Mouse (Mus musculus): Measurements from ENCODE around the gene Myh1.

Gene Myh1

DNA sequence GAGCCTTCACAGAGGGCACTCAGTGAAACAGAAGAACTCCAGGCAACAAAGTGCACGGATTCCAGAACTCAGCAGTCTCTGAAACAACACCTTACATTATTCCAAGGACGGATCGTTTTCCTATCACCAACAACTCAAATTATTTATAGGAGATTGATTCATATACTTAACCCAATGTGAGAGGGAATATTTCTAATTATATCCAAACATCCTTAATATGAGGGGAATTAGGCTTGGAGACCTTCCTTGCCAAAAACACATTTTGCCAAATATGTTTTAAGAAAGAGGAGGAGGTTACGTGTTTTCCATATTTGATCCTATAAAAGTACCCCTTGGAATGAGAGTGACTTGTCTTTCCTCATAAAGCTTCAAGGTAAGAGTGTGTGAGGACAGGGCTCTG lies at the start of gene Myh1:
Myh1 (plus strand) TSS at position 301 of the 400 bp plus-strand sequence.
- DNase-seq (ENCODE audit: low spot score), result no peak

- no peak for DNase-seq (ENCODE audit: low spot score)
Observed at GRCm38 (mm10) chr11:67150237-67150636, 49.6 kb upstream of the Myh1 start.

DNA sequence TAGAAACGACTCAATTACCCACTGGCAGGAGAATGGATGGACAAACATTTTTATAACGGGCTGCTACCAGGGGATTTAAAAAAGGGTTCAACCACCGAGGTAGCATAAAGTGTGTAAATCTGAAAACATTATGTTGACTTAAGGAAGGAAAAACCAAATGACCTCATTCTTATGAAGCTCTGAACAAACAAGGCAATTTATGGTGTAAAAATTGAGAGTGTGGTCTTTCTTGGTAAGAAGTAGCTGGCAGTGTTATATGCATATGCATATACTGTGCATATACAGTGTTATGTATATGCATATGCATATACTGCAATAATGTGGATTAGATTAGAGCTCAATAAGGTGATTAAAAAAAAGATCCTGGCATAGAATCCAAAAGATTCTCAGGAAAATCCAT lies 48.7 kb upstream of the Myh1 start:
- no peak for DNase-seq (ENCODE audit: low spot score)

DNA sequence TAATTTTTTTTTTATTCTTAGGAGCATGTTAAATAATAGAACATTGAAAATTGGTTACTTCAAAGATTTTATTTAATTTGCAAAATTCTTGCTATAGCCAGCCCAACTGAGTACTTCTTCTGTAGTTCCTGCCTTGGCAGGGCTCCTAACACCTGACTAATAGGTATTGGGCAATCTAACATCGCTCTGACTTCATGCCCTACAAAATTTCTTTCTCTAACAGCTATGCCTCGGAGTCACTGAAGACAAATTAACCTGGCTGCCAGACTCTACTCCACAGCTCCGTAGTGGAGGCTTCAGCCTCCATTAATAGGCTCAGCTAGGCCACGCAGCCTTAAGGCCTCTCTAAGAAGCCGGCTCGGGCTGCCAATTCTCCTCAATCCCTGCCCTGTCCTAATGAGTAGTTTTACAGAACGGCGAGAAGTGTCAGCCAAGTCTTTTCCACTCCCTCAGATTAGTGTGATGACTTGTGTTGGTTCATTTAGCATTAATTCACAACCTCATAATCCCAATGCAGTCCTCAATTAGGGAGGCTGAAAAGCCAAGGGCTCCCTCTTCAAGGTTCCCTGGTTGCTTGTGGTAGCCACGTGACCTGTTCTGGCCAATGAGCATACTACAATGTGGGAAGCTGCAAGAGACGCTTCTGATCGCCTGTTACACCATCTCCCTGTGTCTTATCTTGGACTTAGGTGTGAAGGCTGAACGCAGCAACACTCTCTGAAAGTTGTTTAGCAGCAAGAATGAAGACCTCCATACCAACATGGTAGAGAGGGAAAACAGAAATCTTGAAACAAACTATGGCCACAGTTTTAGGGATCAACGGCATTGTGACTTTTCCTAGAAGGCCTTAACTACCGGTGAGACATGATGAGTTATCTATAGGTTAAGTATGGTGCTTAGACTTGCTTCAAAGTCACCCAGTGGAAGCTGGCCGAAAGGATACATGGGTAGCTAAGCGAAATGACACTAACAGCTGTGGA lies 47.9 kb upstream of the Myh1 start:
- no peak for DNase-seq (ENCODE audit: low spot score)

DNA sequence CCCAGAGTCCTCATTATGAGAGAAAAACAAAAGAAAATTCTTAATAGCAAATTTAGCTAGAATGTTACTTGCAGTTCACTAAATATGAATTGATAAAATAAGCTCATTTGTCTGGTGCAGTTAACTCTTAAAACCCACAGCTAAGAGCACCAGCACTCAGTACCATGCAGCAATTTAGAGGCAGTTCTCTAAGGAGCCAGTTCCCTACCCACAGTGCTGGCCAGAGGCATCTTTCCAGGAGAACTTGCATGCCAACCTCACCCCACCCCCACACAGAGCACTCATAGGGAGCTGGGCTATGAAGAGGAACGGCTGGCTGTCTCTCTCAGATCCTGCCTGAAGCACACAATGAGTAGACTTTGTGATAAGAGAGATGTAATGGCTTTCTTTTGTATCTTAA lies 46.7 kb upstream of the Myh1 start:
- DNase-seq (ENCODE audit: low spot score), result no peak

DNA sequence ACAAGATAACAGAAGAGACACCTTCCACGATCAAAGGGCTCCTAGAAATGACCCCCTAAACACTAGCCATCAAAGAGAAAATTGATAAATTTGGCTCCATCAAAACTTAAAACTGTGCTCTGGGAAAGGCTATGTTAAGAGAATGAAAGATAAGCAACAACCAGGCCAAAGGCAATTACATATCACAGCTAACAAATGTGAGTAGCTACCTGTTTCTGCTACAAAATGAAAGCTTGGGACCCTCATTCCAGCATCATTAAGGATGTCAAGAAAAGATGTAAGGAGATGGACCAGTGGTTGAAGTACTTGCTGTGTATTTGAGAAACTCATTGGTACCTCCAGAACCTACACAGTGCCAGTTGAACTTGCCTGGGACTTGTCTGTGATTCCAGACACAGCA lies 46.0 kb upstream of the Myh1 start:
- no peak for DNase-seq (ENCODE audit: low spot score)

DNA sequence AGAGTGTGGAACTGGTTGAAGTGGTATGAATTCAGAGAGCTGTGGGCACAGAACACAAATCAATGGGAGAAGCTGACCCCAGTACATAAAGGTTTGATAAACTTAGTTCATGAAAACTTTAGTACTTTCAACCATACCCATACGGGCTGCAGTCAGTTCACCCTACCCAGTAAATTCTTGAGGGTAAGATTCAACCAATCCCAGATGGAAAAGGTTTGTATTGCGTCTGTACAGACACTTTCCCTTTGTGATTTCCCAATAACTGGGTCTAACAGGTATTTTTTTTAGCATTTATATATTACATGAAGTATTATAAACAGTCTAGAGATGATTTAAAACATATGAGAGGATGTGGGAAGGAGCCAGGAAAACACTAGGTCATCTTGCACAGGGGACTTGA lies 44.2 kb upstream of the Myh1 start:
- DNase-seq (ENCODE audit: low spot score), result no peak

GRCm38 (mm10) chr11:67160131-67160530 lies 39.7 kb upstream of the Myh1 start:
- no peak for DNase-seq (ENCODE audit: low spot score)

DNA sequence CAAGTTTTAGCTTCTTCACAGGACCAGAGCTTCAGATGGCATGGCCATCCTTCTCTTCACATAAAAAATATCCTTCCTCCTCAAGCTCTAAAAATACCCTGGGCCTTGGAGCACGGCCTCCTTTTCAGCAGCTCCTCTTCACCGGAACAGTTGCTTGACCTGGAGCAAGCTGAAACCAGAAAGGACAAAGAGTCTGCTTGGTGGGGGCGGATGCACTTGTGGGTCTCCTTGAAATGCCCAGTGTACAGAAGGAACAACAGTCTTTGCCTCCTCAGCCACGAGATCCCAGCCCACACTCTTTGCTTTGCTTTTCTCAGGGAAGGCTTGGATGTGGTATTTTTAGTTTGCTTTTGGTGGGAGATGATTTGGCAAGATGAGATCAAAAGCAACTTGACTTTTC lies 36.2 kb upstream of the Myh1 start:
- DNase-seq (ENCODE audit: low spot score), result no peak

DNA sequence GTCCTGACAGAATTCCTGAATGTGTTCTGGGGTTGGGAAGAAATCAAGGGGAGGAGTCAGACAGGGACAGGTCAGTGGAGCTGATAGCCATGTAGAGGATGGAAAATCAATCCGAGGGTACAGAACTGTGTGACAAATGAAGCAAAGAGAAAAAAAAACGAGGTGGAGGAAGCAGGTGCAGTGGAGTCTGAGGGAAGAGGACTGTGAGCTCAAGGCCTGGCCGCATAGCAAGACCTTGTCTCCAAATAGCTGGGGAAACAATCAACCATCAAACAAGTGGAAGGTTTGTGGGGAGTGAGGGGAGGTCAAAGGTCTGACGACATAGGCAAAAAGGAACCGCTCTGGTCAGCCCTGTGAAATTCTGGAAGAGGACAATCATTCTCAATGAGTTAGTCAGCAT lies 35.0 kb upstream of the Myh1 start:
- DNase-seq (ENCODE audit: low spot score), result no peak

- no peak for DNase-seq (ENCODE audit: low spot score)
Observed at GRCm38 (mm10) chr11:67169301-67169700, 30.6 kb upstream of the Myh1 start.

DNA sequence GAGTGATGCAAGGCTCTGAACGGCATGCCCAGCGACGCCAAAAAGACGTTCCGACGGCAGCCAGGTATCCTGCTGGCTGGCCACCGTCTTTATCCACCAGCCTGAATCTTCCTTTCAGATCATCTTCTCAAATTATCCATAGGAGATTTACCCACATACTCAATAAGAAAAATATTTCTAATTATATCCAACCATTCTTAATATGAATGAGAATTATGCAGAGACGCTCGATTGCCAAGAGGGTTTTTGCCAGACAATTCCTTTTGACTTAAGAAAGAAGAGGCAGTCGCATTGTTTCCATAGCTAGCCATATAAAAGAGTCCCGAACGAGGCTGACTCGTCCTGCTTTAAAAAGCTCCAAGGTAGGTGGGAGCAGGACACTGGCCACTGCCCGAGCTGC lies 29.1 kb upstream of the Myh1 start, which contains the start of gene Myh2:
Myh2 (plus strand) TSS at position 301 of the 400 bp plus-strand sequence.
- no peak for DNase-seq (ENCODE audit: low spot score)

DNA sequence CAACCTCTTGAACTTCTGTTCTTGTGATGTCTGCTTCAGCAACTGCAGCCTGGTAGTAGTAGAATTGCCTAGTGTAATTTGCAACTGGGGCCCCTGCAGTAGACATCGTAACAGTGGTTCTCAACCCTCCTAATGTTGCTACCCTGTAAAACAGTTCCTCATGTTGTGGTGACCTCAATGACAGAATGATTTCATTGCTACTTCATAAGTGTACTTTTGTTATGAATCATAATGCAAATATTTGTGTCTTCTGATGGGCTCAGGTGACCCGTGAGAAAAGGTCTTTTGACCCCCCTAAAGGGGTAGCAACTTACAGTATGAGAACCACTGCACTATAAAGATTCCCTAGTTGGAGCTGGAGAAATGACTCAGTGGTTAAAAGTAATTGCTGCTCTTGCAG lies 27.4 kb upstream of the Myh1 start:
- no peak for DNase-seq (ENCODE audit: low spot score)

DNA sequence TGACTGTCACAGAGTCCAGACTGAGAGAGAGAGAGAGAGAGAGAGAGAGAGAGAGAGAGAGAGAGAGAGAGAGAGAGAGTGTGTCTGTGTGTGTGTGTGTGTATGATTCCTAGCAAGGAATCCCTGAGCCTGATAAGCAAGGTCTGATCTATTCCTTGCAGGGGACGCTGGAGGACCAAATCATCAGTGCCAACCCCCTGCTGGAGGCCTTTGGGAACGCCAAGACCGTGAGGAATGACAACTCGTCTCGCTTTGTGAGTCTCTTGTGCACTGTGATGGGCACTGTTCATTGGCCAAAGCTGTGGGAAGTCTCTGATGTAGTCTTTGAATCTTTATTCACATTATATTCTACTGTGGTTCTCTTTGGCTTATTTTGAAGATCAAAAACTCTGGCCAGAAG lies 23.5 kb upstream of the Myh1 start:
- DNase-seq (ENCODE audit: low spot score), result no peak

- no peak for DNase-seq (ENCODE audit: low spot score)
Observed at GRCm38 (mm10) chr11:67190316-67190715, 9.5 kb upstream of the Myh1 start.

DNA sequence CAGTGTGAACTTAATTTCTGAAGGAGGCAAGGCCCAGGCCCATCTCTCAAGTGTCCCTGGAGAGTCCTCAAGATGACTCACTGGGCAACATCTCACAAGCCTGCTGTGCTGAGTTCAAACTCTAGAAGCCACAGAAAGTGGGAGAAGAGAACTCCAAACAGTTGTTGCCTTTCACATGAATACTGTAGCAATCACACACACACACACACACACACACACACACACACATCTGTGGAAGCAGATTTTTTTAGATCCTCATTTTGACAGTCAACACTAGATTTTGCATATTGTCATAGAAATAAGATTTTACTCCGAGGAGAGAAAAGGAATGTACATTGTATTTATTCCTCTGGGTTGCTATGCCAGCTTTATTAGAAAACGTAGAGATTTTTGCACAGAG lies 9.0 kb upstream of the Myh1 start:
- DNase-seq (ENCODE audit: low spot score), result no peak

GRCm38 (mm10) chr11:67191496-67191895 lies 8.4 kb upstream of the Myh1 start:
- DNase-seq (ENCODE audit: low spot score), result no peak

DNA sequence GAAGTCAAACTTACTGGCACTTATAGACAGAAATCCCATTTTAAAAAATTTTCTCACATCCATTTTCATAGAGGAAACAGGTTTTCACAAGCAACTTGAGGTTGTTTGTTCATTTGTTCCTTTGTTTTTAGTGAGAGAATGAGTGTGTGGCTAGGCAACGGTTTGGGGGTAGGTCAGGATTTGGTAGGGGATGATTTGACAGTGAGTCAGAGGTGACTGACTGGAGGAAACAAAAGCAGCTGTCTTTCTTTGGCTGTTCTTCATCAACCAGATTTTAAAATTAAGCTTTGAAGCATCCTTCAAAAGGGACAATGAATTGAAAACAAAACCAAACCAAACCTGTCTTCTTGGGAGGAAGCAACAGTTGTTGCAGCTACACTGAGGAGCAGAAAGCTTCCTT lies 531 bp upstream of the Myh1 start:
- no peak for DNase-seq (ENCODE audit: low spot score)

GRCm38 (mm10) chr11:67204766-67205165 lies 4.9 kb downstream of the Myh1 start:
- DNase-seq (ENCODE audit: low spot score), result no peak

DNA sequence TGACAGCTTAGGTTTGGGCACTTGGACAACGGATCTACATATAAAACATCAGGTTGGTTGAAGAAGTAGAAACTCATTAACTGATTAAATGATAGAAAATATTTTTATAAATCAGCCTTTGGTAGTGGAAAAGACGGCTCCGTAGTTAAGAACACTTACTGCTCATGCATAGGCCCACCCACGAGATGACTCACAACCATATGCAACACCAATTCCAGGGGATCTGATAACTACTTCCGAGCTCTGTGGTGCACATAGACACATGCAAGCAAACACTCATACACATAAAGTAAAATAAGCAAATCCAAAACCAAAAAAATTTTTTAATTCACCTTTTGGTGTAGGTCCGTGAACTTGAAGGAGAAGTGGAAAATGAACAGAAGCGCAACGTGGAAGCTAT lies 22.0 kb downstream of the Myh1 start:
- no peak for DNase-seq (ENCODE audit: low spot score)

DNA sequence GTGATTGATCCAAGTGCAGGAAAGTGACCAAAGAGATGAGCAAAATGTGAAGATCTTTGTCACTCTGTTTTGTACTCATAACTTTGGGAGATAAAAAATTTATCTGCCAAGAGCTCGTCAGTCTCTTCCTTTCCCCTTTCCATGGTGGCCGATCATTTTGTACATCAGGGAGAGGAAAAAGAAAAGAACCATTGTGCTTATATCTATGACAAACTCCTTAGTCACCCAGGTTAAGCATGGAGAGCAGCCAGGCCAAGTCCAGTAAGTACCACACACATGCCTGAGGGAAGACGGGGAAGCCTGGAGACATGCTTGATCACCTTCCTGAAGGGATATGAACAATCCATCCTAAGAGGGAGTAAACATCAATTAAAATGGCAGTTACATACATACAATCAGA lies 24.6 kb downstream of the Myh1 start:
- DNase-seq (ENCODE audit: low spot score), result no peak

DNA sequence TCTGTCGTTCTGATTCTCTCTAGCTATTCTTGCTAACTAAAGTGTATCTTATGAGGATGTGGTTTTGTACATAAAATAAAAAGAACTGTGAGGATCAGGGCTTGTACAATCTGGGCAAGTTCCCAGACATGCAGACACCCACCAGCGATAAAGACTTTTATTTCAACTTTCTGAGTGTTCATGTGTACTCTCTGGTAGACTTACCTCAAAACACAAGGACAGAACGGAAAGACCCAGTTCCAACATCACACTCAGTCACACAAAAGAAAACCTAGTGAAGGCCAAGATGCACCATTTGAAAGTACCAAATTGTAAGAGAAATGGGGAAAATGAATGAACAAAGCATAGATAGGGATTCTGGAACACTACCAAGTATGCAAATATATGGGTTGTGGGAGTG lies 28.9 kb downstream of the Myh1 start:
- no peak for DNase-seq (ENCODE audit: low spot score)

DNA sequence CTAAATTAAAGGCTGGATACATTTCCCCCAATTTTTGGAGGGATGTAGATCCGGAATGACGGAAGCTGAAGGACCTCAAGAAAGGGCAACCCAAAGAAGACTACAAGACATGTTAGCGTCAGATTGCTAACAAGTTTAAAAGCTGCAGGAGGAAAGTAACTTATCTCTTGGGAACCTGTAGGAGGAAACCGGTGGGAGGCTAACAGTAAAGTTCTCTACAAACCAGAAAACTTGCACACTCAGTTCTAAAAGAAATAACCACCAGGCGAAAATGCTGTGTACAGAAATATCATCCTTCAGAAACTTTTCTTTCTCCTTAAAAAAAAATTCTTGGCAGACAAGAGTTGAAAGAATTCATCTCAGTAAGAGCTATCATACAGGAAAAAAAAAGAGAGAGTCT lies 29.3 kb downstream of the Myh1 start:
- no peak for DNase-seq (ENCODE audit: low spot score)

- no peak for DNase-seq (ENCODE audit: low spot score)
Observed at GRCm38 (mm10) chr11:67229946-67230345, 30.1 kb downstream of the Myh1 start.
